Mouse (Mus musculus): ENCODE measurements around the gene Gramd4. TPM values are rescaled to one million over a fixed set of nuclear protein-coding genes. Genes with fewer than 3 reads are reported as not detected.
A peak's percentile ranks its signal among the peaks of the same experiment; 100 is the strongest.

The Gramd4 gene
- polyA plus RNA-seq, 1 experiment, result 20.7 TPM

DNA sequence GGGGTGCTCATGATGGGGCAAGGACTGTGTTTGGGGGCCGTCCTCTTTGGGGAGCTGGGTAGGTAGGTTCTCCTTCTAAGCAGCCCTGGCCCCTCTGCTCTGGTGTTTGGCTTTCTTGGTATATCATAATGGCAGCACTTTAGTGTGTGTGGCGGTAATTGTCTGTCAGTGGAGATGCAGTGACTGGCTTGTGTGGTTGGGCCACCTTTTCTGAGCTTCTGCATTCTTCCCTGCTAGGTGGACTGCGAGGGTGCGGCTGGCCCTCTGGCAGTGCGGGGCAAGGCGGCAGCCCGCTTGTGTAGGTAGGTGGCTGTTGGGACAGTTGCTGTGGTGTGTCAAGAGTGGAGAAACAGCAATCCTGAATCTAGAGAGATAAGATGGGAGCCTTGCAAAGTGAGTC is 3.7 kb downstream of the Gramd4 start:
- Histone ChIP-seq H3K4me3 (replicated peaks; ENCODE audit: control insufficient read depth, low read depth, low read length) (no peak overlapping the region), H3K27ac (ENCODE audit: control insufficient read depth, insufficient read depth, low read depth, low read length, poor library complexity) (peak overlapping the region; percentile 35; the same call in 1 of the 2 replicates), H3K4me1 (ENCODE audit: control insufficient read depth, insufficient read depth, low read length) (peaks cover 22% of the 10 kb centered on the region)
- no peak for TF ChIP-seq POLR2A (IDR thresholded peaks at IDR 0.05; ENCODE audit: borderline replicate concordance, control insufficient read depth, low read depth, low read length)
- TF ChIP-seq CTCF (IDR thresholded peaks at IDR 0.05; ENCODE audit: control insufficient read depth, insufficient read depth, low read length), result no peak
- WGBS, result 76% methylated on average over 7 of the region's 7 CpGs

GRCm38 (mm10) chr15:86061848-86062481 is 4.5 kb downstream of the Gramd4 start:
- Histone ChIP-seq H3K4me3 (replicated peaks; ENCODE audit: control insufficient read depth, low read depth, low read length) (no peak overlapping the region), H3K27ac (ENCODE audit: control insufficient read depth, insufficient read depth, low read depth, low read length, poor library complexity) (peak overlapping the region; percentile 35; the same call in 1 of the 2 replicates), H3K4me1 (ENCODE audit: control insufficient read depth, insufficient read depth, low read length) (peaks cover 22% of the 10 kb centered on the region)
- TF ChIP-seq POLR2A (IDR thresholded peaks at IDR 0.05; ENCODE audit: borderline replicate concordance, control insufficient read depth, low read depth, low read length) (no peak), CTCF (IDR thresholded peaks at IDR 0.05; ENCODE audit: control insufficient read depth, insufficient read depth, low read length) (no peak)
- WGBS, result 38% methylated on average over 6 of the region's 6 CpGs

DNA sequence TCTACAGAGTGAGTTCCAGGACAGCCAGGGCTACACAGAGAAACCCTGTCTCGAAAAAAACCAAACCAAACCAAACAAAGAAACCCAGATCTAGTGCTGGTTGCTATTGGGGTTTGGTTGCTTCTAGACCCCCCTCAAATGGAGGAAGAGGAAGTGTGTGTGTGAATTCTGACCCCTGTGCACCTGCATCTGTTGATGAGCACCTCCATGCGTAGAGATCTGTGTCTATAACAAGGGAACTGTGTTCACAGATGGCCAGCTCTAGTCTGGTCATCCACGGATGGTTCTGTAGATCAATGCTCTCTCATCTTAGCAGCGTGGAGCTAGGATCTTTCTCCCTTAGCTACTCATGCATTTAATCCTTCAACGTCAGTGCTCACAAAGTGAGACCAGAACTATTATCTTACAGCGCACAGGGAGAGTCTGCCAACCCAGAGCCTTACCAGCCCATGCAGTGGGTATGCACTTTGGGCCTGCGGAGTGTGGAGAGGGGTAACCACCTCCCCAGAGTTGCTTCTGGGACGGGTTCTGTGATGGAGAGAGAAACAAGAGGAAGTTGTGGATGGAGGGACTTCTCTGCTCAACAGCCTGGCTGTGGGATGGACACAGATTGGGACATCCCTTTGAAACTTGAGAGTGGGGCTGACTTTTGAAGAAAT is 6.8 kb downstream of the Gramd4 start:
- Histone ChIP-seq H3K4me1 (ENCODE audit: control insufficient read depth, insufficient read depth, low read length) (peaks cover 25% of the 10 kb centered on the region), H3K27ac (ENCODE audit: control insufficient read depth, insufficient read depth, low read depth, low read length, poor library complexity) (peak overlapping the region; percentile 90), H3K4me3 (replicated peaks; ENCODE audit: control insufficient read depth, low read depth, low read length) (no peak overlapping the region)

GRCm38 (mm10) chr15:86064850-86065229 is 7.3 kb downstream of the Gramd4 start:
- Histone ChIP-seq H3K4me3 (replicated peaks; ENCODE audit: control insufficient read depth, low read depth, low read length) (no peak overlapping the region), H3K27ac (ENCODE audit: control insufficient read depth, insufficient read depth, low read depth, low read length, poor library complexity) (peak overlapping the region; percentile 90), H3K4me1 (ENCODE audit: control insufficient read depth, insufficient read depth, low read length) (peaks cover 26% of the 10 kb centered on the region)
- TF ChIP-seq POLR2A (IDR thresholded peaks at IDR 0.05; ENCODE audit: borderline replicate concordance, control insufficient read depth, low read depth, low read length) (no peak), CTCF (IDR thresholded peaks at IDR 0.05; ENCODE audit: control insufficient read depth, insufficient read depth, low read length) (no peak)
- 31% methylated on average over 3 of the region's 3 CpGs for WGBS

More for the DNA sequence above, 6.8 kb downstream of the Gramd4 start:
- TF ChIP-seq CTCF (IDR thresholded peaks at IDR 0.05; ENCODE audit: control insufficient read depth, insufficient read depth, low read length), result no peak
- WGBS, result 40% methylated on average over 8 of the region's 8 CpGs

- H3K4me1 ChIP-seq (ENCODE audit: control insufficient read depth, insufficient read depth, low read length), result peaks cover 26% of the 10 kb centered on the region
- 68% methylated on average over 4 of the region's 4 CpGs for WGBS
These were observed 7.9 kb downstream of the Gramd4 start for GRCm38 (mm10) chr15:86065367-86065766.

GRCm38 (mm10) chr15:86066836-86067580 is 9.5 kb downstream of the Gramd4 start:
- TF ChIP-seq CTCF (IDR thresholded peaks at IDR 0.05; ENCODE audit: control insufficient read depth, insufficient read depth, low read length) (no peak), POLR2A (IDR thresholded peaks at IDR 0.05; ENCODE audit: borderline replicate concordance, control insufficient read depth, low read depth, low read length) (no peak)
- Histone ChIP-seq H3K4me3 (replicated peaks; ENCODE audit: control insufficient read depth, low read depth, low read length) (no peak overlapping the region), H3K4me1 (ENCODE audit: control insufficient read depth, insufficient read depth, low read length) (peaks cover 27% of the 10 kb centered on the region), H3K27ac (ENCODE audit: control insufficient read depth, insufficient read depth, low read depth, low read length, poor library complexity) (peak overlapping the region; percentile 84)
- WGBS, result 27% methylated on average over 14 of the region's 14 CpGs

More at GRCm38 (mm10) chr15:86065367-86065766, 7.9 kb downstream of the Gramd4 start:
- TF ChIP-seq CTCF (IDR thresholded peaks at IDR 0.05; ENCODE audit: control insufficient read depth, insufficient read depth, low read length) (no peak), POLR2A (IDR thresholded peaks at IDR 0.05; ENCODE audit: borderline replicate concordance, control insufficient read depth, low read depth, low read length) (no peak)
- Histone ChIP-seq H3K4me3 (replicated peaks; ENCODE audit: control insufficient read depth, low read depth, low read length) (no peak overlapping the region), H3K27ac (ENCODE audit: control insufficient read depth, insufficient read depth, low read depth, low read length, poor library complexity) (peak overlapping the region; percentile 90; the same call in 1 of the 2 replicates)

- 2% methylated on average over 6 of the region's 6 CpGs for WGBS
- no peak for TF ChIP-seq CTCF (IDR thresholded peaks at IDR 0.05; ENCODE audit: control insufficient read depth, insufficient read depth, low read length)
- TF ChIP-seq POLR2A (IDR thresholded peaks at IDR 0.05; ENCODE audit: borderline replicate concordance, control insufficient read depth, low read depth, low read length), result 0 out of 2 replicates have a peak, but pooled peaks have one; percentile 12
- Histone ChIP-seq H3K4me1 (ENCODE audit: control insufficient read depth, insufficient read depth, low read length) (peaks cover 27% of the 10 kb centered on the region), H3K4me3 (replicated peaks; ENCODE audit: control insufficient read depth, low read depth, low read length) (peak overlapping the region; percentile 17), H3K27ac (ENCODE audit: control insufficient read depth, insufficient read depth, low read depth, low read length, poor library complexity) (peak overlapping the region; percentile 83)
These were observed 10.1 kb downstream of the Gramd4 start for GRCm38 (mm10) chr15:86067581-86067910.

DNA sequence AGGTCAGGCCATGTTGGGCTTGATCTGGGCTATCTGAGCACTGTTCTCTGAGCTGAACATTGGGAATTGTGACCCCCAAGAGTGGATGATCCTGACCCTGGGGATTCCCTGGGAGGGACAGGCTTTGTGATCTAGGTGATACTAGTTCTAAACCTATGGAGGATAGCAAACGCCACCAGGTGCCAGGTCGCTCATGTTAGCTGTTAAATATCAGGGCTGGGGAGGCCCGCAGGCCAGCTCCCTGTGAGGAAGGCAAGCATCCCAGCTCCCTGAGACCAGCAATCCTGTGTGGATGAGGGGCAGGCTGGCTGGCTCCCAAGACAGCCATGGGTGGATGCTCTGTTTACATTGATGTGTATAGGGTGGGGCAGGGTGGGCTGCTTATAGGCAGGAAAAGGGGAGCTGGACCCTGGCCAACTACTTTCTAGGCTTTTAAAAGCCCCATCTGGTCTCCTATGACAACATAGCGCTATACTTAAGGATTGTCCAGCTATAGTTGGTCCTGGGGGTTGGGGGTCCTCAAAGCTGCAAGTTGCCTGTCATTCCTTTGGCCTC is 10.5 kb downstream of the Gramd4 start:
- TF ChIP-seq POLR2A (IDR thresholded peaks at IDR 0.05; ENCODE audit: borderline replicate concordance, control insufficient read depth, low read depth, low read length) (no peak), CTCF (IDR thresholded peaks at IDR 0.05; ENCODE audit: control insufficient read depth, insufficient read depth, low read length) (no peak)
- Histone ChIP-seq H3K27ac (ENCODE audit: control insufficient read depth, insufficient read depth, low read depth, low read length, poor library complexity) (peak overlapping the region; percentile 83), H3K4me1 (ENCODE audit: control insufficient read depth, insufficient read depth, low read length) (peaks cover 25% of the 10 kb centered on the region), H3K4me3 (replicated peaks; ENCODE audit: control insufficient read depth, low read depth, low read length) (peak overlapping the region; percentile 17)
- WGBS, result 88% methylated on average over 4 of the region's 4 CpGs
